Mouse (Mus musculus) heart, postnatal 14 days (tissue): ENCODE results near the gene Oaf. TPM values are rescaled to one million over a fixed set of nuclear protein-coding genes. Genes with fewer than 3 reads are reported as not detected.
A peak's percentile ranks its signal among the peaks of the same experiment; 100 is the strongest.

Source experiments
- DNase-seq, 2 experiments: peaks; one replicate each; pipeline ENCODE4 v3.0.0; 2021 to 2022
- intact Hi-C: fragments of 180-260 bp; cut with DNase I; formaldehyde crosslinking; loops from one replicate; pipeline ENCODE4 v1.15.1; 2025
- total RNA-seq, 2 experiments: library from RNA; stranded (reverse); gene quantifications; 2 replicates each; pipeline ENCODE4 v1.2.3; 2021

The Oaf gene
- total RNA-seq, 2 experiments from 2014 or later = 13.0 to 14.9 TPM

- intact Hi-C loops = no loop called here
- no peak for DNase-seq
Observed at GRCm38 (mm10) chr9:43227626-43228025, 12.1 kb downstream of the Oaf start.

- intact Hi-C loops = no loop called here
- DNase-seq = no peak
Observed at GRCm38 (mm10) chr9:43226573-43227160, 13.0 kb downstream of the Oaf start.

GRCm38 (mm10) chr9:43225481-43225880 lies 14.2 kb downstream of the Oaf start:
- intact Hi-C loops = no loop called here
- no peak for DNase-seq

- no peak for DNase-seq
- intact Hi-C loops = no loop called here
Observed at GRCm38 (mm10) chr9:43224771-43225355, 14.8 kb downstream of the Oaf start.

GRCm38 (mm10) chr9:43222429-43222715 lies 17.3 kb downstream of the Oaf start:
- intact Hi-C loops = no loop called here
- DNase-seq = no peak

- intact Hi-C loops = loop anchor here (1.0 kb wide), 1 partner anchor 62 kb away; no protein-coding TSS in a partner anchor
- DNase-seq = peak; percentile 85 to 92
Observed at GRCm38 (mm10) chr9:43221643-43222428, 17.9 kb downstream of the Oaf start.

GRCm38 (mm10) chr9:43210771-43211450 lies 28.8 kb downstream of the Oaf start:
- peak; percentile 71 to 81 for DNase-seq
- intact Hi-C loops = loop anchor here (1.0 to 2.0 kb wide), 3 partner anchors 32 to 211 kb away; no protein-coding TSS in a partner anchor

- intact Hi-C loops = loop anchor here (2.0 kb wide), 1 partner anchor 31 kb away; no protein-coding TSS in a partner anchor
- DNase-seq = peak; percentile 82 to 85
Observed at GRCm38 (mm10) chr9:43210190-43210682, 29.5 kb downstream of the Oaf start, which contains the start of gene Pou2f3. Pou2f3 (minus strand) TSS chr9:43210369.

GRCm38 (mm10) chr9:43206022-43206390 lies 33.7 kb downstream of the Oaf start:
- DNase-seq = no peak
- intact Hi-C loops = no loop called here

GRCm38 (mm10) chr9:43205343-43206021 lies 34.2 kb downstream of the Oaf start:
- DNase-seq = no peak
- intact Hi-C loops = no loop called here

- DNase-seq = no peak
- intact Hi-C loops = no loop called here
Observed at GRCm38 (mm10) chr9:43200212-43200611, 39.5 kb downstream of the Oaf start.

GRCm38 (mm10) chr9:43194001-43194400 lies 45.7 kb downstream of the Oaf start:
- no peak for DNase-seq
- intact Hi-C loops = no loop called here

- DNase-seq = no peak
- intact Hi-C loops = no loop called here
Observed at GRCm38 (mm10) chr9:43191561-43191960, 48.1 kb downstream of the Oaf start.

- intact Hi-C loops = no loop called here
- DNase-seq = no peak
Observed at GRCm38 (mm10) chr9:43189021-43189356, 50.7 kb downstream of the Oaf start.

GRCm38 (mm10) chr9:43188309-43189020 lies 51.2 kb downstream of the Oaf start:
- no peak for DNase-seq
- intact Hi-C loops = no loop called here

GRCm38 (mm10) chr9:43179614-43180013 lies 60.1 kb downstream of the Oaf start:
- peak; percentile 17 to 37 for DNase-seq
- intact Hi-C loops = loop anchor here (2.0 kb wide), 1 partner anchor 31 kb away; the partner anchor contains the start of gene Pou2f3

- DNase-seq = no peak
- intact Hi-C loops = loop anchor here (2.0 kb wide), 1 partner anchor 33 kb away; the partner anchor contains the start of gene Pou2f3
Observed at GRCm38 (mm10) chr9:43178172-43178571, 61.5 kb downstream of the Oaf start.
